Mouse (Mus musculus): ENCODE results near the gene Foxred1.

DNA sequence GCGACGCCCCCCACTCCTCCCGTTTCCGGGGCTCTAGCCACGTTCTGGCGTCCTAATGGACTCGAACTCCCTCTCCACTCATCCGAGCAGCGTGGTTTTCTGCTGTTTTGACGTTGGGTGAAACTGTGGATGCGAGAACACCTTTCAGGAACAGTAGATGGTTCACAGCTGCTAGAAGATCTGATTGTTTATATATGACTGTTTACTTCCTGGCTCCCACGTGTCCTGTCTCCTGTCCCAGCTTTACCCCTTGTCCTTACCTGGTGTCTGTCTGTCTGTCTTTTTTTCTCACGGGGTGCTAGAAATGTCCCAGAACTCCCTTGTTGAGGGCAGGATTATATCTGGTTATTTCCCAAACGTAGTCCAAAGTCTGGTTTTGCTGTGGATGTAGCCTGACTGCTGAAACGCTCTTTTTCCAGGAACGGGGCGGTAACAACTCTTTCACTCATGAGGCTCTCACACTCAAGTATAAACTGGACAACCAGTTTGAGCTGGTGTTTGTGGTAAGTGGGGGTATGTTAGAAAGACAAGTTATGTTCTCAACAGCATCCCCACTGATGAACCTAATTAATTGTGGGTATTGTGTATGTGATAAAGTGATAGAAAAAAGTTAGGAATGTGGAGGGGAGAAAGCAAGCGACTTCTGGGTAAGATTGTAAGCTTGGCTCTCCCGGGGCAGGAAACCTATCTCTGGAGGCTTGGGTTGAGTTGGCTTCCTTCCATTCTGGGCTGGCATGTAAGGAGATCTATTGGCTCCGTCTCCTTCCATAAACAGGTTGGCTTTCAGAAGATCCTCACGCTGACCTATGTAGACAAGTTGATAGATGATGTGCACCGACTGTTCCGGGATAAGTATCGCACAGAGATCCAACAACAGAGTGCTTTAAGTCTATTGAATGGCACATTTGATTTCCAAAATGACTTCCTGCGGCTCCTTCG, 987 bp upstream of the Foxred1 start:
- TF ChIP-seq EP300 (IDR thresholded peaks at IDR 0.05; ENCODE audit: low read depth in 1 of 2, low read length in 2 of 2) (no peak), CHD2 (IDR thresholded peaks at IDR 0.05; ENCODE audit: low read length) (no peak), CTCF (IDR thresholded peaks at IDR 0.05 in 2 of 3, conservative IDR thresholded peaks at IDR 0.05 in 1 of 3; ENCODE audit: control insufficient read depth in 1 of 3, insufficient read depth in 1 of 3, low read depth in 2 of 3, low read length in 3 of 3, poor library complexity in 1 of 3, severe bottlenecking in 1 of 3) (no peak), RAD21 (IDR thresholded peaks at IDR 0.05; ENCODE audit: low read depth, low read length) (no peak)
